Mouse (Mus musculus) spleen, postnatal 4 days (tissue): ENCODE results near the gene Dyrk3.

ENCODE experiments used
- DNase-seq, 2 experiments: peaks; one replicate each; pipeline ENCODE4 v3.0.0; 2022; ENCODE audit warnings: low spot score in 2 of 2

Gene Dyrk3

GRCm38 (mm10) chr1:131085957-131086739 is 52.0 kb downstream of the Dyrk3 start:
- DNase-seq: no peak

DNA sequence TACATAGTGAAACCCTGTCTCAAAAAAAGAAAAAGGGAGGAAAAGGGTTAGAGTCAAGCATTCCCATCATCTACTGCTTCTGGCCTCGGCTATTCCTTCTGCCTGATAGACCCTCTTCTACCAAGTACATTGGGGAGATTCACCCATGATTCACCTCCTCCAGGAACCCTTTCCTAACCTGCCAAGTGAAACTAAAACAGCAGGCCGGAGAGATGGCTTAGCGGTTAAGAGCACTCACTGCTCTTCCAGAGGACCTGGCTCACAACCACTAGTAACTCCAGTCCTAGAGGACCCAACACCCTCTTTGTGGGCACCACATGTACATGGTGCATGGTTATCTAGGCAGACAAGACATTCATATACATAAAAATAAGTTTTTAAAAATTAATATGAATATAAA is 52.9 kb downstream of the Dyrk3 start:
- no peak for DNase-seq

DNA sequence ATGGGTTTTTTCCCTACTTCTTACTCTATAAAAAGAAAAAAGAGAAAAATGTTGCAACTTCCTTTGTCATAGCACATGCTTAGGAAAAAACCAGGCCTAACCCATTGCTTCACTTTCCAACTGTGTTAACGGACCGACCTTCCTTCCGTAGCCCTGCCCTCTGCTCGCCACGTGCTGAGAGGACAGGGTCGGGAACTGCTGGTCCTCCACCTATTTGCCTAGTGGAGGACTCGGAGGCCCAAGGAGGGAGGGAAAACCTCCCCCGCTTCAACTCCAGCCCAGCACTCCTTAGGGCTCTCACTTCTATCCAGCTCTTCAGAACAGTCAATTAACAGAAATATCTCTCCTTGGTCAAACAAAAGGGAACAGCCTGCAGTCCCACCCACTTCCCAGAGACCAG is 53.9 kb downstream of the Dyrk3 start:
- no peak for DNase-seq

DNA sequence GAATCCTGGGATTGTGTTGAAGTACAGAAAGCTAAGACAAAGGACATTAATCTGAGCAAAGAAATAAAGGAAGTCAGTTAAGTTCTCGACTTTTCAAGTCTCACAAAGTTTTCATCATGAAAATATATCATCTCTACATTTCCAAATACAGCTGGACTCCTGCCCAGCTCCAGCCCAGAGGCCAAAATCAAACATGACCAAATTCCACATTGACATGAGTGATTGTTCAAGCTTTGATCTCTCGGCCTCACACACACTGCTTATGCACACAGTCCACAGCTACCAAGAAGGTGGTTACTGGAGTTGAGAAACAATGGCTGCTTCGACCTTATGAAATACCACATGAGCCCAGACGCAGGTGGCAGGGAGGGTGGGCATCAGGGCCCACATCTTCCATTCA is 54.5 kb downstream of the Dyrk3 start:
- no peak for DNase-seq

- DNase-seq: no peak
Measured at GRCm38 (mm10) chr1:131083122-131083521, 55.0 kb downstream of the Dyrk3 start.

DNA sequence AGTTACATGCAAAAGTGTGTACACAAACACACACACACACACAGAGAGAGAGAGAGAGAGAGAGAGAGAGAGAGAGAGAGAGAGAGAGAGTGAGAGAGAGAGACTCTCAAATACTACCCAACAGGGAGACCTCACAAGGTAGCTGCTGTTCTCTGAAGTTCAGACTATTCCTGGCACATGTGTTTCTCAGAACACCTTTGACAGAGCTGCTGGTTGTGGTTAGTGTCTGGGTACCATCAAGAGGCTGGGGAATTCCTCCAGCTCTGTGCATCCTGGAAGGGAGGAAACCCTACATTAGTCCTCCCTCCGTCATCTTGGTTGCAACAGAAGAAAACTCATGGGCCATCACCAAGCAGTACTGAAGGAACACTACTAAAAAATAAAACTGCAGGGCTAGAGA is 57.5 kb downstream of the Dyrk3 start:
- no peak for DNase-seq

DNA sequence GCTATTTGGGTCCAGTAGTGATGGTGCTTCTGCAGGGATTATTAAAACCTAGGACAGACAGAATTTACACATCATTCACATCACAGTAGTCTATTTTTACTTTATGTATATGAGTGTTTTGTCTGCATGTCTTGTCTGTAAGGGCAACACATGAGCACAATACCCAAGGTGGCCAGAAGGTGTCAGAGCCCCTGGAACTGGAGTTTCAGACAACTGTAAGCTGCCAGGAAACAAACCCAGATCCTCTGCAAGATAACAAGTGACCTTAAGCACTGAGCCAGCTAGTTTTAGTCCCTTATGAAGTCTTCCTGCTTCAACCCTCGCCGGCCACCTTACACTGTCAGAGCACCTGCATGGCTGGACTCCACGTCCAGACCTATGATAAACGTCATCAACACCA is 58.4 kb downstream of the Dyrk3 start:
- DNase-seq: peak in 1 of 2 experiments; percentile 41

DNA sequence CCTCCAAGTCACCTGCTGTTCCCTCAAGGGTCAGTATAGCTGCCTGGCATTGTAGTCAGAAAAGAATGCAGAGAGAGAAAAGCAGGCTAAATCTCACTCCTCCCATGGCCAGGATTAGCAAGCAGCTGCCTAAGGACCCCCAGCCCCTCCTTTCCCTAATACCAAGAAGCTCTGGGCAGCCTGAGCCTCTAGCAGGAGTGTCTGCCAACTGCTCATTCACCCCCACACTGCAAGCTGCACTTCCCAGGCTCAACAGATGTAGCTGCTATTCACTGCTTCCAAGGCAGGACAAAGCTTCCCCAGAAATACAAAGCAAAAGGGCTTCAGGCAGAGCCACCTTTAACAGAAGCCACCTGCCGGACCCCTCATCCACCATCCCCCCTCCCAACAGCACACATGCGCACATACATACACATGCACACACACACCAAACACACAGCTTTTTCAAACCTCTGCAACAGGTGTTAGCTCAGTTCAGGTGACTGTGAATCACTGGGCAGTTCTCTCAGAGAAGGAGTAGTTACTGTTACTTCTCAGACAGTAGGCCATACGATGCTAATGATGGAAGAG is 59.3 kb downstream of the Dyrk3 start:
- no peak for DNase-seq
